Mouse (Mus musculus) right cerebral cortex, adult 2 months (tissue): ENCODE results near the gene Cant1.

Source experiments
- DNase-seq, 2 experiments: peaks; one replicate each; pipeline ENCODE4 v3.0.0; 2021 to 2022; ENCODE audit warnings: low spot score in 2 of 2

Gene Cant1

GRCm38 (mm10) chr11:118430291-118430885 is 11.5 kb upstream of the Cant1 start:
- DNase-seq = no peak

DNA sequence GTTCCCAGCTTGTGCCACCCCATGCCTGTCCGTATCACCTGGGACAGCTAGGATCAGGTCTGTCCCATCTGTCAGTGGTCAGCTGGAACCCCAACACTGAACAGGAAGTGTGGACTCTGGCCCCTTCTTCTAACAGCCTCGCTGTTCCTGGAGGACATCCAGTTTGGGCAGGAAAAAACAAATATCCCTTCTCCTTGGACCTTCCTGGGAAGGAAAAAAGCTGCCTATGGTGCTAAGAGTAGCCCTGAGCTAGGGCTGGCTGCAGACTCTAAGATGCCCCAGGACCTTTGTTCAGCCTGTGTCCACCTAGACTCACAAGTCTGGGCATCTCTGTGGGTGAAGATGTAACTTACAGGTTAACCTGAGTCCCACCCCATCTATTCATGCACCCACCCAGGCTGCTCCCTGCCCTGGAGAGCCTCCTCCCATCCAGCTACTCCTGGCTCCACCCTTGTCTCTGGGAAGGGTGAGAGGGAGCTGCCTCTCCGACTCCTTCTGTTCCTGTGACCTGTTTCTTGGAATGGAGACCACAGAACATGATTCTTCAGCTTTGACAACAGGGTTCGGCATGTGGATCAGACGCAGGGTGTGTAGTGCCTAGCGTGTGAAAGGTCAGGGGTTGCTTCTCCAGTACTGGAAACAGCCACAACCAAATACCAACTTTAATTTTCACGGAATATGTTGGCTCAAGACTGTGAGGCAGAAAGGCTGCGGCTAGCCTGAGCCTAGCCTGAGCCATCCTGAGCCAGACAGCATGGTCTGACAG is 10.2 kb upstream of the Cant1 start:
- no peak for DNase-seq

- DNase-seq = no peak
Observed at GRCm38 (mm10) chr11:118428460-118428868, 9.6 kb upstream of the Cant1 start.

- no peak for DNase-seq
Observed at GRCm38 (mm10) chr11:118427986-118428385, 9.1 kb upstream of the Cant1 start, which contains the start of gene C1qtnf1. Gene C1qtnf1, plus strand, starts transcription at chr11:118428203.

DNA sequence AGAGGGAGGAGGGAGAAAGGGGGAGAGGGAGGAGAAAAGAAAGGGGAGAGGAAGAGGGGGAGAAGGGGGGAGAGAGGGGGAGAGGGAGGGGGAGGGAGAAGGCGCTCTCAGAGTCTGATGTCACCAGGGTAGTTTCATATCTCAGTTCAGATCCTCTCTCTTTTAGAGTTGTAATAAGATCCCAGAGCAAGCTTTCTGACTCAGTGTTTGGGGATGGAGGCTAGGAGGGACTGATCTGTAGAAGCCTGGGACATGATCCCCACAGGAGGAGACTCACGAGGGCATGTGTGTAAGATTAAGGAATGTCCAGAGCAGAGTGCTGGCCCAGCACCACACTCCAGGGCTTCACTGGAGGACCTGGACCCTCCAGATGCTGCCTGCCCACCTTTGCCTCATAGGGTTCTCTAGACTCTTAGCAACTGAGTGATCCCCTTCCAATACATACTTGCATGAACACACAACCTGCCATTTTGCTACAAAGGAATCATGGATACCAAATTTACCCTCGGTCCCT is 8.4 kb upstream of the Cant1 start:
- no peak for DNase-seq

DNA sequence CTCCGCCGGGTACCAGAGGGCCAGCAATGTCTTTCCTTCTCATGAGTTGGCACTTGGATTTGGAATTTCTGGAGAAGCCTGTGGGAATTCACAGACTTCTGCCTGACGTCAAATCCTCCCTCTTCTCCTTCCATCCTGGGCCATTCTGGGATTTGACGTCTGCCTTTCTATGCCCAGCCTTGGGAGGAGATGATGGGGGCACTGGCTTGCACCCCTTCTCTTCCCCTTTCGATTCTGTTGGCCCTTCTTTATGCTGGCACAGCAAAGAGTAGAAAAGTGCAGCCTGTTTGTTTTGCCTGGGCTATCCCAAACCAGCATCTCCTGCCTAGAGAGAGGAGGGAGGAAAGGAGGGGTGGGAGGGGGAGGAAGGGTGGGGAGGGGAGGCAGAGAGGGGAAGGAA is 7.9 kb upstream of the Cant1 start:
- no peak for DNase-seq

DNA sequence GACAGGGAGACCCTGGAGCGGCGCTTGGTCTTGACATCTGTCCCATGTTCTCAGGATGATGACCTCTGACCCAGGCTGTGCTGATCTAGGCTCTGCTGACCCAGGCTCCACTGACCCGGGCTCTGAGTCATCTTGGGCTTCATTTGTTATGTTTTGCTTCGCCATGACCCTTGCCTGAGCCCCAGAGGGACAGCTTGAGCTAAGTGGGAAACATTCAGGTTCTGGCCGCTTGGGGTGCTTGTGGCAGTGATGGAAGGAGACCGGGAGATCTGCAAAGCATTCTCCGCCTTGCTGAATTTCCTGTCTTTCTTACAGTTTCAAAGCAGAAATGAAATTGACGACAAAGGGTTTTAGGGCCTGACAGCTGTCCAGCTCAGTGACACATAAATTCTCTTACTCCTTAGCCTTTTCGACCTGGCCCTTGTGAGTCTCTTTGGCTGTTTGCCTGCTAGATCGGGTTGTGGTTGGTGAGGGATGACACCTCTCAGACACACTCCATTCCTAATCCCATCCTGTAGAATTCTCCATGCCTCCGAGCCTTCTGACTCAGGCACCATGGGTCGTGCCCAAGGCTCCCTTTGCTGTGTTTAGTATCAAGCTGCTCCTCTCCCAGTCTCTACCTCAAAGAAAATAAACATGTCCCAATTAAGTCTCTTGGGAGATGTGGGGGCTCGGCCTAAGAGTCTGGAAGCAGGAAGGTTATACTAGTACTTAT is 5.9 kb upstream of the Cant1 start:
- no peak for DNase-seq

DNA sequence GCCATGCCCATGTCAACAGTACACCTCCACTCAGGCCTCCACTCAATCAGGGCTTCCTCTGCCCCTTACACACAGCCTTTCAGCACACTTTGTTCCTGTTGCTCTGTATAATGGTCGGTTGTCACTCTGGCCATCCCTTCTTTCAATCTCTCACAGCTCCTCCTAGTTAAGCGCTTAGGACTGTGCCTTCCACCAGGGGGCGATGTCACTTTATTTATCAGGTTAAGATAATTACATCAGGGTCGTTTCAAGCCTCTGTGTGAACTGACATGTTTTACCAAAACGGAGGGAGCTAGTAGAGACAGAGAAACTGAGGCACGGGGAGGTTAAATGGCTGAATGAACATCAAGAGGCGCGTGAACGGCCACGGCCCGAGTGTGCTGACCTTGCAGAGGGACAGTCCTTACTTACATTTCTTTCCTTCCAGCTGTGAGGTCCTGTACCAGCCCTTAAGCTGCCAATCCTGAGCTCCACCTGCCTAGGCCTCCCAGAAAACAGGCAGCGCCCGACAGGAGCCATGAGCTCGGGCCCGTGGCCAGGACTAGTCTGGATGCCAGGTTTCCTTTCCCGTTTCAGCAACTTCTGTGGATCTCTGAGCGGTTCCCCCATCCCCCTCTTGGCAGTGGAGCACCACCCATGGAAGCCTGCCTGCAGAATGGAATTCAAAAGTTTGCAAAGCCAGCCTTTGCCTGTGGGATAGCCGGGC is 4.5 kb upstream of the Cant1 start:
- DNase-seq = peak; percentile 81 to 83

GRCm38 (mm10) chr11:118420261-118420660 is 1.4 kb upstream of the Cant1 start:
- DNase-seq = no peak

DNA sequence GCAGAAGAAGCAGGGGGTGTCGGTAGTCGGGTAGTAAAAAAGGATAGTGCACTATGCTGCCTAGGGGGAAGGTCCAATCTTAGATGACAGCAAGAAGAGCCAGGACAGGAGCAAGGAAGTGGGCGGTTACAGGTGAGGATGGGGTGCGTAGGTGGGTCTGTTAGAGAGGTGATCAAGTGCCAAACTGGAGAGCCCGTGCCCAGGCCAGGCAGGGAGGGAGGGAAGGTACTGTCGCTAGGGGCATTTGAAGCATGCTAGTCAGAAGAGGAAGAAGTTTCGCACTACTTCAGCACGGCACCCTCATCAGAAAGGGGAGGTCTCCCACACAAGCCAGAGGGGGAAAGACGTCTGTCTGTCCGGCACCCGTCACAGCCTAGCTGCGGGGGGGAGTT is 448 bp downstream of the Cant1 start:
- peak in 1 of 2 experiments; percentile 33 for DNase-seq

DNA sequence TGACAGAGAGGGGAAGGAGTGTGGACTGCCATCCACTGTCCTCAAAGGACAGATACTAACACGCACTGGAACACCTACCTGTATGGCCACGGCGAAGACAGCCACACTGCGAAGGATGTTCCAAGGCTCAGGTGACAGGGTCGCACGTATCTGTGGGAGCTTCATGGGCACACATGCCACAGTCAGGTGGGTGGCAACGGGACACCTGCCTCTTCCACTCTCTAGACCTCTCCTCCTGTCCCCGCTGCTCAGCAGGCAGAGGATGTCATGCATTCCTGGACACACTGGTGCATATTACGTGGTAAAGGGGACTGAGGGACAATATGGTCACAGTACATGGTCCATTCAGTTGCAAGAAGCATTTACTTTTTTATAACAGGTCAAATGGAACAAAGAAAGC is 1.4 kb downstream of the Cant1 start:
- no peak for DNase-seq

GRCm38 (mm10) chr11:118416046-118416445 is 2.8 kb downstream of the Cant1 start:
- DNase-seq = no peak

- no peak for DNase-seq
Observed at GRCm38 (mm10) chr11:118415630-118416029, 3.3 kb downstream of the Cant1 start.

DNA sequence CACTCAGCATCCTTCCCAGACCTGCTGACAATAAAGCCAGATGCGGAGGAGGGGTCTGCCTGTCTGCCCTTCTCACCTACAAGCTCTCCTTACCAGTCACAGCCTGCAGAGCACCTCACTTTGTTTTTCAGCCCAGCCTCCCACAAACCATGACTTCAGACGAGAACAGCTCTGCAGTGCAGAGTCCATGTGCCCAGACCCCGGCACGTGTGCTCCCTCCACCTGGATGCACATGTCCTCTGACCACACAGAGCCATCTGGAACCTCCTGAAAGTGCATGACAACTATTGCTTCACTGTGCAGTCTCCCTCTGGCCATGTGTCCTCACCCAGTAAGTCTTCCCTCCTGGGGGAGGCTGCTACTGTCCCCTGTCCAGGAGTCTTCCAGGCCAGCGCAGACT is 4.6 kb downstream of the Cant1 start:
- no peak for DNase-seq

DNA sequence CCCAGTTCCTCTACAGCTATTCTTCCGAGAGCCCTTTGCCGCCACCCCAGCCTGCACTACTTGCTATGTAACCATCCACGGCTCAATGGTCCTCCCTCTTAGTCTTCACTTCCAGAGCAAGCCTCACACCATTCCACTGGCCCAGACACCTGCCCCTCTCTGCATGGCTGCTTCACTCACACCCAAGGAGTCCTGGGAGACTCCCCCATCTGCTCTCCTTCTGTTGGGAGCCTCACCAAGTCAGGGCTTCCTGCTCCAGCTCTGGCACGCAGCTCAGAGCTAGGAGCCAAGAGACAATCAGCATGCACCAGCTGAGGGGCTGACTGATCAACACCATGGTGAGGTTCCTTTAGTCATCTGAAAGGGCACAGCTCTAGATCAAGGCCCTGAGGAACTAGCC is 5.8 kb downstream of the Cant1 start:
- no peak for DNase-seq

- no peak for DNase-seq
Observed at GRCm38 (mm10) chr11:118412601-118413000, 6.3 kb downstream of the Cant1 start.

GRCm38 (mm10) chr11:118411271-118411670 is 7.6 kb downstream of the Cant1 start:
- DNase-seq = no peak

DNA sequence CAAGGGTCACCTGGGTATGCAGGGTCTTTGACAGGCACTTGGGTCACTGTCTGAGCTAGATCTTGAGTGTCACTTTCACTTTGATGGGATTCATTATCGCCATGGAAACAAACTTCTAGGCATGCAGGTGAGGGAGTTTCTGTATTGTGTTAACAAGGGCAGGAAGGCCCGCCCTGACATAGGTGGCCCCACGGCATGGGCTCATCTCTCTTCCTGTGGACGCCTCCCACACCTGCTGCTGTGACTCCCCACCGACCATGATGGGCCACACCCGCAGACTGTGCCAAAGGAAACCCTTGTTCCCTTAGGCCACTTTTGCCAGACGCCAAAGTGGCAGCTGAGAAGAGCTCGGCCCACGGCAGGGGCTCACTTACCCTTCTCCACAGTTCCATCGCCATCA is 8.4 kb downstream of the Cant1 start:
- no peak for DNase-seq

- DNase-seq = no peak
Observed at GRCm38 (mm10) chr11:118410073-118410444, 8.8 kb downstream of the Cant1 start.

- no peak for DNase-seq
Observed at GRCm38 (mm10) chr11:118409106-118410072, 9.5 kb downstream of the Cant1 start.
